Mouse (Mus musculus): Measurements from ENCODE around the gene Evi5l. TPM values are rescaled to one million over a fixed set of nuclear protein-coding genes. Genes with fewer than 3 reads are reported as not detected.

Evi5l gene
- total RNA-seq, 2 experiments from 2014 or later: 29.6 to 46.0 TPM

Other genes with a start within 250 kb of the Evi5l start
- gene Cd209b, start 239.7 kb upstream of the Evi5l start, total RNA-seq (2021): 1 to 10 TPM; 7.8 to 8.7 TPM
- under 1 TPM; 0.21 to 0.58 TPM for gene Cd209c, start 211.8 kb upstream of the Evi5l start, total RNA-seq (2021)
- gene Cd209f, start 60.7 kb upstream of the Evi5l start, total RNA-seq (2021): 1 to 10 TPM; 4.0 to 4.1 TPM
- under 1 TPM; 0.69 to 1.00 TPM for gene Cd209g, start 32.5 kb upstream of the Evi5l start, total RNA-seq (2021)
- gene Prr36, start 50.9 kb downstream of the Evi5l start, total RNA-seq (2021): 1 to 10 TPM; 2.6 to 4.2 TPM
- 1 to 10 TPM; 8.5 to 8.6 TPM for gene Lrrc8e, start 60.3 kb downstream of the Evi5l start, total RNA-seq (2021)
- 10 to 100 TPM; 78.2 to 79.0 TPM for gene Map2k7, start 72.2 kb downstream of the Evi5l start, total RNA-seq (2021)
- gene Gm49320, start 72.3 kb downstream of the Evi5l start, total RNA-seq (2021): 1 to 10 TPM in 1 of 2 experiments, not detected in 1; 2.4 TPM
- 10 to 100 TPM; 10.5 to 20.2 TPM for gene Tgfbr3l, start 81.6 kb downstream of the Evi5l start, total RNA-seq (2021)
- gene Snapc2, start 86.5 kb downstream of the Evi5l start, total RNA-seq (2021): 10 to 100 TPM; 21.7 to 24.4 TPM
- 10 to 100 TPM; 11.0 to 14.7 TPM for gene Ctxn1, start 92.7 kb downstream of the Evi5l start, total RNA-seq (2021)
- 100 to 1,000 TPM; 150 to 180 TPM for gene Timm44, start 109.3 kb downstream of the Evi5l start, total RNA-seq (2021)
- gene Ccl25, start 158.6 kb downstream of the Evi5l start, total RNA-seq (2021): 10 to 100 TPM; 10.5 to 19.3 TPM
- 10 to 100 TPM; 77.7 to 83.9 TPM for gene Elavl1, start 158.8 kb downstream of the Evi5l start, total RNA-seq (2021)